Mouse (Mus musculus) spleen, adult 2 months (tissue): ENCODE results near the gene Dip2c.

Experiments used
- CTCF ChIP-seq: fragments of 200-500 bp; IDR thresholded peaks from 2 replicates; pipeline ENCODE4 v1.5.1; 2011; ENCODE audit warnings: mild to moderate bottlenecking, inconsistent platforms; ENCODE audit not compliant: insufficient read depth, insufficient read length, insufficient replicate concordance; ENCODE audit errors: extremely low read depth
- POLR2A ChIP-seq: fragments of 200-500 bp; IDR thresholded peaks from 2 replicates; pipeline ENCODE4 v1.6.1; 2011; ENCODE audit warnings: low read depth, low read length, inconsistent platforms

DNA sequence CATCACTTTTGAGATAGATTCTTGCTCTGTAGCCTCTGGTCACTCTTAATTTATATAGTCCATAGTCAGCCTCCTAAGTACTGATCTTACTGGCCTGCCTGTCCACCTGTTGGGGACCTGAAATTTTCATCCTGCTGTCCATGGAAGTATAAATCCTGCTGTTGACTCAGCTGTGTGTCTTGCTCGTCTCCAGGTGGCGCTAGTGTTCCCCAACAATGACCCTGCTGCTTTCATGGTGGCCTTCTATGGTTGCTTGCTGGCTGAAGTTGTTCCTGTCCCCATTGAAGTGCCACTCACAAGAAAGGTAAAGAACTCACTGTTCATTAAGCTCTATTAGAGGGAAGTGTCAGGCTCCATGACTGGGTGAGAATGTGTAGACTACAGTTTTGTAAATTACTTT lies 286.6 kb downstream of the Dip2c start:
- TF ChIP-seq CTCF (peak; percentile 68; the same call in 1 of the 2 replicates), POLR2A (no peak)
